Mouse (Mus musculus) T-cell, adult 2 months (primary cell): ENCODE data around the gene Tbc1d8.

Experiments used
- DNase-seq: peaks from one replicate; pipeline ENCODE4 v3.0.0; 2022; ENCODE audit warnings: low spot score

The Tbc1d8 gene

DNA sequence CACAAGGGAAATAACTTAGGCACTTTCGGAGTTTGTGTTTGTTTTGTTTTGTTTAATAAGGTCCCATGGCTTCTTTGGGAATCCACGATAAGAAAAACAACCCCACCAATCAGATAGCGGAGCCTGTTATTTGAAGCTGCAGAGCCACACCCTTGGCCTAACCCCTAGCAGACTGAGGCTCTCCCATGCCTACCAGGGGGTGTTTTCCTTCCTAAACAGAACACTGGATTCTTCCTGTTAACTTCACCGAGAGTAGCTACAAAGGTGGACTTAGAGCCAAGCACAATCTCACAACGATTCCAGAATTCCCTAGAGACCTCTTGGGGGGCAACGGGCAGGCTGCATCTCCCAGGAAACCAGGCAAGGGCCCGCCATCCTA lies 116.1 kb downstream of the Tbc1d8 start:
- DNase-seq = no peak

DNA sequence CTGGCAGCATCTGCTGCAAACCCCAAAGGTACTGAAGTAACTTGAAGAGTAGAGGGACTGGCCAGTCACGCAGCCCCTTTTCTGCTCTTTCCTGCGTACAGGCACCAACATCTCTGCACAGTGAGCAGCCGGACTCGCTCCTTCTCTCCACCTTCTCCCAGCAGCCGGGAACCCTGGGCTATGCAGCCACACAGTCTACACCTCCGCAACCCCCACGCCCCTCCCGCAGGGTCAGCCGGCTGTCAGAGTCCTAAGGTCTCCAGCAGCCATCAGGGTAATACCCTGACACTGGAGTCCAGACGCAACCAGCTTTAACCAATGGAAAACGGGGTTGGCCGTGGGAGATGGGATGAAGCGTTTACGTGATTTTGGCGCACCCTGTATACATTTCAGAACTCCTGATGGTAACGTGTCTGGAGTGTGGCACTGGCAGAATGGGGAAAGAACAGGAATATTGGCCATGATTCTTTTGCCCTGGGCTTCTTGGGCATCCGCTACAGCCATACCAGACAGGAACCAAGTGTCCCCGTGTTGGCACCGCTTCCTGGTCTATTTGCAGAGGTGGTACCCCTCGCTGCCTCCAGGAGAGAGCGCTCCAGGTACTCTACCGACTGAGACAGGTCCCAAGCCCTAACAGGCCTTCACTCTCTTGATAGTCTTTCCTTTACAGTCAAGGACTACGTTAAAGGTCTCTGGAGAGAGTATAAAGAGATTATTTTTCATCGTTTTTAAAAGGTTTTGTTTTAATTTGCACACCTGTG lies 116.6 kb downstream of the Tbc1d8 start:
- DNase-seq = no peak

DNA sequence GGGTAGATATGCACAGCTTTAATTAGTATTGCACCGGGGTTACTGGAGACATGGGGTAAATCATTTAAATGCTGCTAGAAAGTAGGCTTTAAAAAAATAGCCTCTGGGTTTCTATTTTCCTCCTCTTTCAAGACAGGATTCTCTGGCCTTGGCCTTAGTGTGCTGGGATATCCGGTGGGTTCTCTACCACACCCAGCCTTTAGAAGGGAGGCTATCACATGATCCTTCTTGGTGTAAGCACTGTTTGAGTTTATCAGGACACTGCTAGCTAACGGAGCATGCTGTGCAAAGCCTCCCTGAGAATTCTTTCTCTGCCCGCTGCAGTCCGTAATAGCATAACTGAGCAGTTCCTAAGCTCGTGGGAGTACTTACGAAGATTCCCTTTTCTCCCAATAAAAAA lies 129.1 kb downstream of the Tbc1d8 start:
- no peak for DNase-seq

DNA sequence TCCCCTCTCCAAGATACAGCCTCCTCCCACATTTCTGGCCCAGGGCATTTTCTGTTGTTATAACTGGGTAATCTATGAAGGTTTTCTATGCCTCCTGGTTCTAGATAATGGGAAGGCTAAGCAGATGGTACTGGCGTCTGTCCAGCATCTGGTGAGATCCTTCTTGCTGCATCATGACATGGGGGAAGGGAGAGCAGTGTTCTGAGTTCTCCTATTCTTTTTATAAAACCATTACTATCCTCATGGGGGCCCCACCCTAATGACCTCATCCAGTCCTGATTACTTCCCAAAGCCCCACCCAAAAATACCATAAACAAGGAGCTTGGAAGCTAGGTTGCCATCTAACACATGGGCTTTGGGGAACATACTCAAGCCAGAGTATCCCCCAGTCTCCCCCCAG lies 129.6 kb downstream of the Tbc1d8 start:
- DNase-seq = no peak

DNA sequence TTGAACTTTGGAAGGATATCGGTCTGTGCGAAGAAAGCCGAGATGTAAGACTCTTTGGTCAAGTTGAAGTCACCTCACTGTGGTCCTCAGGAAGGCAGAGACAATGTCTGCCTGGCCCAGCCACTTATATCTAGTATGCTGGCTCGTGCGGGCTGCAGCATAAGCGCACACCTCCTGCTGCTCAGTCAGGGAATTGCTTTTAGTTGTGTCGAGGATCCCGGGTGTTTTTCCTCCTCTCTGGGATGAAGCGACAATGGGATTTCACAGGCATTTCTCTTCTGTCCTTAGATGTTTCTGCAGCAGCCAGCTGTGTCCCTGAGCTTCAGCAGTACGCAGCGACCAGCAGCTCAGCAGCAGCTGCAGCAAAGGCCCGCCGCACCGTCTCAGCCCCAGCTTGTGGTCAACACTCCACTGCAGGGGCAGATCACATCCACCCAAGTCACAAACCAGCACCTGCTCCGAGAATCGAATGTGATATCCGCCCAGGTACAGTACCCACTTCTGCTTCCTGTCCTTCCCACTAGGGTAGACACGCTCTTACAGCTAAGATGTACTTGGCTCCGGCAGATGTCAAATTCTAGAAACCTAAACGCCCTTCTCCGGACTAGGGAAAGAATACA lies 133.5 kb downstream of the Tbc1d8 start:
- DNase-seq = peak; percentile 12

DNA sequence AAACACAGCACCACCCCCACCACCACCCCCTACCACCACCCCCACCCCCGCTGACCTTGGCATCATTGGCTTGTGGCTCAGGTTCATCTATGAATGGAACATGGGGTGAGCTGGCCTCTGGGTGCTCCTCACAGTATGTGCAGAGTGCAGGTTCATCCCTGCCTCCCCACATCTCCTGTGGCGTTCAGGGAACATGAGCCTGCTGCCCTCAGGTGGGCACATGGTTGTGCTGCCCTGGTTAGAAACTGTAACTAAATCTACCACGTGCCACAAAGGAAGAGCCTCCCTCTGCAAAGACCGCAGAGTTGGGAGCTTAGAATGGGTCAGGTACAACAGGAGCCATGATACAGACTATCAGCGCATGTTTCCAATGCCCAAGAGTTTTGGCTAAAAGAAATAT lies 135.3 kb downstream of the Tbc1d8 start:
- DNase-seq = no peak

DNA sequence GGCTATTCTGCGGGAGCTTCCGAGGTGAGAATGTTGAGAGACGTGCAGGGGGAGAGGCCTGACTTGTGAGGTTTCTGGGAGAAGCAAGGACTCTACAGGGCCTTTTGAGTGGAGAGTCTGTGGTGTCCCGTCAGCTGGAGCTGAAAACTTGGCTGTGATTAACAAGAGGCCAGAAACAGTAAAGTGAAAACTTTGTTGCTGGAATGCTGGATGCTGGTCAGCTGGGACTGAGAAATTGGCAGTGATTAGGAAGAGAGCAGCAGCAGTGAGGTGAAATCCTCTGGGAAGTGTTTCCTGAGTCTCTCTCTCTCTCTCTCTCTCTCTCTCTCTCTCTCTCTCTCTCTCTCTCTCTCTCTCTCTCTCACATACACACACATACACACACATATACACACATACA lies 136.7 kb downstream of the Tbc1d8 start:
- no peak for DNase-seq

DNA sequence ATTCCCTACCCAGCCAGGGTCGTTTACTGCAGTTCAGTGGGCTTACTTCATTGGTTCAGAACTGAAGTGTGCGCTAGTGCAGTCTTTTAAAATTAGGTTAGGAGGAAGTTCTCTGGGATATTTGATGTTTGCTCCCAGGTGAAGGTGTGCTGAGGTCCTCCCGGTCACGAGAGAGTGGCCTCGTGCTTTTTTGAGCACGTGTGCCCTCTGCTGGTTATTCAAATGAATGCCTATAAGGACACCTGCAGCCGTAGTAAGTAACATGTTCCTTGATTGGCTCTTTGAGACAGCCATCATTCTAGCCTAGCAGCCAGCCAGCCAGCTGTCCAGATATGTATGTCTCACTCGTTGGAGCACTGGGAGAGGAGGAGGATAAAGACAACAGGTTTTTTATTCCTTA lies 137.9 kb downstream of the Tbc1d8 start:
- peak; percentile 56 for DNase-seq

DNA sequence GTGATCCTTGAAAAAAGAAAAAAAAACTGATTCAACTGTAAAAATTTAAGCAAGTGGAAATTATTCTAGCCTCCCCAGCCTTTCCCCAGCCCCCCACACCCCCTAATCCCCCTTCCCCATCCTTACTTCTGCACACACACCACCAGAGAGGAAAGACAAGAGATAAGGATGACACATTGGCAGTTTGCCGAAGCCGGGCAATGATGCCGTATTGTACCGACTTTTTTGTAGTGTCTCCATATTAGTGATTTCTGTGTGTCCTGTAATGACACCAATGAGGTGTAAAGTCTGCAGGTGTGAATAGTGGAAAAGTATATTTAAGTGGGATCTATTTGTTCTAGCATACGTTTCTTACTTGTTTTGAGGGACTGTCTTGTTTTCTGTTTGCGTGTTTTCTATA lies 138.4 kb downstream of the Tbc1d8 start:
- DNase-seq = no peak

DNA sequence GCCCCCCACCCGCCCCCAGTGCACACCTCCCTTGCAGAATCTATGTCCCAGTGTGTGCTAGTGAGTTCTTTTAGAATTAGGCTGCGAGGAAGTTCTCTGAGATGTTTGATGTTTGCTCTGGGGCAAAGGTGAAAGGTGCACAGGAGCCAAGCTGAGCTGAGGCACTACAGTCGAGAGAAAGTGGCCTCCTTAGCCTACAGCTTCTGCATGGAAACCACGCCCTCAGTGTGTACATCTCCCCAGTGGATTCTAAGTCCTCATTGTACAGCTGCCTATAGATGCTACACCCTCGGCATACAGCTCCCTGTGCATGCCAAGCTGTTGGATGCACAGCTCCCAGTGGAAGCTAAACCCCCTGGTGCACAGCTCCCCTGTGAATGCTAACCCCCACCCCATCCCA lies 139.1 kb downstream of the Tbc1d8 start:
- no peak for DNase-seq

DNA sequence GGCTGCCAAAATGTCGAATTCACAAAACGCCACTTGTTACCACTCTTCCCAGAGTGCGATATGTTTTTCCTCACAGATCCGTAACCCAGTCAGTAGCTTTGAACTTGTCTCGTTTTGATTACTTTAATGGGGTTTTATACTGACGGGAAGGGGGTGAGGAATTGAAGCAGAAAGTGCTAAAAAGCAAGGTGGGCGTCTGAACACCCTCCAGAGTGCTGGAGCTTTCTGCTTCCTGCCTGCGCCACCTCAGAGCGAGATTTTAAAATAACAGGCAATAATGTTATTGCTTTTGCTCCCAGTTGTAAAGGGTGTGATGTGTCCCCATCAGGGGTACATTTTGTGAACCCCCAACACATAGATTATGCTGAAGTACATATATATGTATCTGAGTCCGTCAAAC lies 139.7 kb downstream of the Tbc1d8 start:
- no peak for DNase-seq

DNA sequence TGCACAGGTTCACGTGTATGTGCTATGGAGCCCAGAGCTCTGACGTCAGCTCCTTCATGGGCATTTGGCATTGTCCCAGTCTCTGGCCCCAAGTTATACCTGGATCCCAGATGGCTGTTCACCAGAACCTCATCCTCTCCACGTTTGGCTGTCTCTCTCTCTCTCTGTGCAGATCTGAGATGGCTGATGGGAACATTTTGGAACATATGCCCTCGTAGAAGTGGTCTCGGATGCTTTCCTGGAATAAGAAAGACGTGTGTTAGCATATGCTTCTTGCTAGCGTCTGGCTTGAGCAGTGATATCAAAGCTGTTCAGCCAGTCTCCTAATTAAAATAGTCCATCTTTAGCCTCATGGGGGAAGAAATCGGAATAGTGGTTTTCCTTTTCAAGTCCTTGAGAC lies 141.8 kb downstream of the Tbc1d8 start:
- no peak for DNase-seq

DNA sequence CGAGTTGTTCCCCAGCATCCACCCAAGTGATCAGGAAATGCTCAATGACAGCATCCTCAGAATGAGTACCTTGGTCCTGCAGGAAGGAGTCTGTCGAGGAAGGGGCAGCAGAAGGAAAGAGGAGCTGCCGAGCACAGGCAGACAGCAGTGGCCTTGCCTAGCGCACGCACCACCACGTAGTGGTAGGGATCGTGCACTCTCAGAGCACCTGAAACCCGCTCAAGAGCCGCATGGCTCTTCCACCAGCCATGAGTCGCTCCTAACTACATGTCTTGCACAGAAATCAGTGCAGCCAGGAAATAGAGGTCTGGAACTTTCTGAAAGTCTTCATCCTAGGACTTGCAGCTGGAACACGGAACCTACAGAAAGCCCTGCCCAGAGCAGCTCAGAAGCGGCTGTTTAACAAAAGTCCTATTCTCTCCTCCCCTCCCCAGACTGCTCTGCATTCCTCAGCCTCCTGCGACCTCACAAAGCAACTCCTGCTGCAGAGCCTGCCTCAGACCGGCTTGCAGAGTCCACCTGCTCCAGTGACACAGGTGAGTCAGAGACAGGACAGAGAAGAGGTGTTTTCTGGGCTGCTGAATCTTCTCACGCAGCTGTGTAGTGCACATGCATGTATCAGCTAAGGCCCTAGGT lies 142.9 kb downstream of the Tbc1d8 start:
- no peak for DNase-seq

DNA sequence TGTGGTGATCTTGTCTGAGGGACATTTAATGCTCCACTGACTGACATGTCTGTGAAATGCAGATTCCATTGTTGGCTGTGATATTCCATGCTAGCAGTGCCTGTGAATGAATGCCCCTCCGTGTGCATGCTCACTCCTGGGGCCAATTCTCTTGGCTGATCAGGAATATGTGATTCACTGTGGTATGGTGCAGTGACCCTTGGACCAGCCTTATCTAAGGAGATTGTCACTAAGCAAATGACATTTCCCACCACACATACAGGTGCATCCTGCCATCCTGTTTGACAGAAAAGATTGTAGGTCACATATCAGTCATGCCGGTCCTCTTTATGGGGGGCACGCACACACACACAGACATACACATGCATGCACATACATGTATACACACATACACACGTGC lies 146.1 kb downstream of the Tbc1d8 start:
- DNase-seq = no peak

DNA sequence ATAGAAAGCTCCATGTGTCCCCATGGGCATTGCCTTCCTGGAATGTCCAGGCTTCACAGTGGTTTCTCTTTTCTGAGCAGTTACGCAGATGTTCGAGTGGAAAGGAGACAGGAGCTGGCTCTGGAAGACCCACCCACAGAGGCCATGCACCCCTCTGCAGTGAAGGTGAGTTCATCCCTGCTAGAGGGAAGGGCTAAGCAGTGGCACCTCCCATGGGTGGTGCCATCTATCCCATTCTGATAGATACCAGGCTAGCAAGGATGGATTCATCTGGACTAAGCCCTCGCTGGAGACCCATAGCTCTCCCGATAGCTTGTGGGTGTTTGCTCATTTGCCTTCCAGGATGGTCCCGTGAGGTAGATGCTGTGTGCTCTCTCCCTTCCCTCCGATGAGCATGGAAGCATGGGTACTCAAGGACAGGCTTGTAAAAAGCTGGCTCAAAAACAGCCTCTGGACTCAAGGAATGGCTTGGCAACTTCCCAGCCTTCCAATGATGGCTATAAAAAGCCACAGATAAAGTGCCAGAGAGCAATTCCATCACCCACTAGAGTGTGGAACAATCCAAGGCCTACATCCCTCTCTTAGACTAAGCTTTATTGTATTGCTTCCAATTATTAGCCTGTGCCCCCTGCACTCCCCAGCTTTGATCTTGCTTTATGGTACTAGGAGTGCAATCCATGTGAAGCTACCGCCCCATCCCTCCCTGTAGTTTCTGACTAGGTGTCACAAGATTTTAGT lies 147.5 kb downstream of the Tbc1d8 start:
- no peak for DNase-seq

DNA sequence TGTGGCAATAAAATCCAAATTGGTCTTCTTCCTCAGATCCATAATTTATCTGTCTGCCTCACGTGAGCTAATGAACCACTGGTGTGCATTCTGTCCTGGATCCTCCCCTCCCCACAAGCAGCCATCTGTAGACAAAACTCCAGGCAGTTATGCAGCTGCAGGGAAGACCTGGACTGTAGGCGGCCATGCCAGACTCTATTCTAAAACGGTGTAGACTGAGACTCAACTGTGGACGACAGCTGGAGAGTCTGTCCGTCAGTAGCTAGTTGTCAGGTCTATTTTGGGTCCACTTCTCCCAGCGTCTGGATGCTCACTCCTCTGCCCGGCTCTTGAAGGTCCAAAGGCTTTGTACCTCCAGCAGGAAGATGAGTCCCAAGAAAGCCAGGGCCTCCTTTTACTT lies 151.0 kb downstream of the Tbc1d8 start:
- no peak for DNase-seq

DNA sequence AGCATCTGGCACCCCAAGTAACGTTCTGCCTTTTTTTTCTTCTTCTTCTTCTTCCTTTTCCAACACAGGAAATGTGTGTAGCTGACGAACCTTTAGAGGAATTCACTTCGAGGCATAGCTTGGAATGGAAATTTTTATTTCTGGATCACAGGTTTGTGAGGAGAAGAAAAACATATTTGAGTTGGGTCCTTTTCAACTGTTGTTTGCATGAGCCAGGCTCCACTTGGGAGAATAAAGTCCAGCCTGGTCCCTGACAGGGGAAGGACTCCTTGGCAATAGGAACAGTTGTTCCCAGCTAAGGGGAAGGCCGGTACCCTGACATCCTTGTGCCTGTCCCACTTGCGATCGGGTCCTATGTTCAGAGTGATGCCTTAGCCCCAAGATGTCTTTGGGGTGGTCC lies 153.3 kb downstream of the Tbc1d8 start:
- DNase-seq = no peak

DNA sequence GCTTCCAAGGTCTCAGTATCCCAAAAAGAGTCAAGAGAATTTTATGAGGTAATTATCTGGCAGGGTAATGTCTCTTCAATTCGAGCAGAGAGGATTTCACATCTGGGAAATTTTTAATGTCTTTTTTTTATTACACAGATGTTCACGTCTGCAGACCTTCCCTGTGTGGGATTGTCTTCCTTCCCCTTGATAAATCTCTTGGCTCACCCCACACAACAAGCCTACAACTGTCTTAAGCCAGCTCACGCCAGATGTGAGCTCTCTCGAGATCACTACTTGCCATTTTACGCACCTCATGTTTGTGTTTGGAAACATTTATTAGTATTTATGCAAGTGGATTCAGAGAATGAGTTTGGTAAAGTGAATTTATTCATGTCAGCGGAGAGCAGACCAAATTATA lies 156.6 kb downstream of the Tbc1d8 start:
- no peak for DNase-seq
